Mouse (Mus musculus) adrenal gland, adult 8-10 months (tissue): Measurements from ENCODE around the gene Cntn5. TPM values are rescaled to one million over a fixed set of nuclear protein-coding genes. Genes with fewer than 3 reads are reported as not detected.

ENCODE experiments used
- DNase-seq: peaks from one replicate; pipeline ENCODE4 v3.0.0; 2022
- total RNA-seq, 4 experiments: library from RNA; stranded (reverse); gene quantifications; 2 replicates each; pipeline ENCODE4 v1.2.4; 2022

The Cntn5 gene
- total RNA-seq, 4 experiments from 2014 or later: not detected

DNA sequence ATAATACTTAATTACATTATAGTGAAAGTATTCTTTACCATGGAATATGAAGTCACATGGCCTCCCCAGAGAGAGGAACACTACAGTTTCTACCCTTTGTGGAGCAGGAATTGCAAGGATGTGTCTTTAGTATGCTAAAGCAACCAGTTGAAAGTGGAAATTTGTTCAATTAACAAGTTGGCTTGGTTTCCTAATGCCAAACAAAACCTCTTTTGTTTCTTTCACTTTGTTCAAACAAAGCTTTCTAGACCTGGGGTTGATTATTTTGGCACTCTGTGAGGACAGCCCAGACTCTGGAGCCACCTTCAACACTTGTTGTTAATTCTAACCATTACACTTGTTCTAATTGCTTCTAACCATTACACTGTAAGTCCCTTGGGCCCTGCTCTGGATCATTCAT lies 718.5 kb downstream of the Cntn5 start:
- DNase-seq: no peak

- no peak for DNase-seq
Observed at GRCm38 (mm10) chr9:10170526-10170925, 734.0 kb downstream of the Cntn5 start.

GRCm38 (mm10) chr9:10121350-10122057 lies 783.1 kb downstream of the Cntn5 start:
- DNase-seq: no peak

DNA sequence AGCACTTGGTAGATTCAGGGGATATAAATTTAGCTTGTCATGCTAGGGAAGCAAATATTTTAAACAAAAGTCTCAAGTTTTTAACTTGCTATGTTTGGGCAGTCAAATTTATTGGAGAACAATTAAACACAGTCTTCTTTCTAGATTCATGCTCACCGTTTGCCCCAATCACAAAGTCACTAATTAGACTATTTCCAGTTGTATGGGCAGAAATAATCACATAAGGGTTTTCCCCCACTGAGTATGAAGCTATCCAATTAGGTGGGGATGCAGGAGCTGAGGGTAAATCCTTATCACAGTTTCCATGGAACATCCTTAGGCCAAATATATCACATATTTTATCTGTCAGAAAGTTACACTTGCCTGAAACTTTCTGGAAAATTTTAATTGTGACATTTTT lies 788.0 kb downstream of the Cntn5 start:
- no peak for DNase-seq

DNA sequence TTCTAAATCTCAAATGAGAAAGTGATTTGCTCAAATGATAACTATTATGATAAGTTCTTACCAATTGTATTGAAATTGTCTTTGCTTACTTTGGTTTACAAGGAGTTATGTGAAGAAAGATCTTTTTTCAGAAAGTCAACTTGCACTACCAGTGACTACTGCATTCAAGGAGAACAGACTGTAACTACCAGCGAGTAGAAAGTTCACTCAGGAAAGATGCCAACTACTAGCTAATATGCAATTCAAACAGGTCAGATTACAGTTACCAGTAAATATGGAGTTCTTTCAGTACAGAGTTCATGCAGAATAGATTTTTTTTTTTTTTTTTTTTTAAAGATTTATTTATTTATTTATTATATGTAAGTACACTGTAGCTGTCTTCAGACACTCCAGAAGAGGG lies 795.4 kb downstream of the Cntn5 start:
- DNase-seq: no peak

- DNase-seq: no peak
Observed at GRCm38 (mm10) chr9:10107861-10108260, 796.7 kb downstream of the Cntn5 start.

DNA sequence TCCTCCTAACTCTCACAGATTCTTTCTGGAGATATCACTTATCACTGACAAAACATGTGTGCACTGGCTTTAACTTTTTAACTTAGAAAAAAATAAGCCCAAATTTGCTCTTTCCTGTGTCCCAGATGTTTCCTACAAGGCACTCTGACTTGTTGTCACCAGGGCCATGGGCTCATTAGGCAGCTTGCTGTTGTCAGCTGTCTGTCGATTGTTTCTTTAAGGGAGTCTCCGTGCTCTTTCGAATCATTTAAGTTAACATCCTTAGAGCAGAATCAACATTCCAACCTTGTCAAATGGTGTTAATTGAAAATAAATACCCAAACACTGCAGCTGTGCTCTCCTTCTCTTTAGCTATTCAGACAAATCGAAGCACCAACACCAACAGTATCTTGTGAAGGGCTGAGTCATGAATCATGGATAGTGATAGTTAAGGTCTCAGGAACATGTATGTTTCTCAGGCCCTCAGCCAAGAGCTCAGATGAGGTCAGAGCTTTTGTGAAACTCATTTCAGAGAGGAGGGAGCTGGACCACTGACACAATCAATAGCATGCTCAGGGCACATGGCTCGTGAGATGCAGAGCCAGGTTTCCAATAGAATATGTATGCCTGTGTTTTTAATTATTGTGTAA lies 802.6 kb downstream of the Cntn5 start:
- no peak for DNase-seq

DNA sequence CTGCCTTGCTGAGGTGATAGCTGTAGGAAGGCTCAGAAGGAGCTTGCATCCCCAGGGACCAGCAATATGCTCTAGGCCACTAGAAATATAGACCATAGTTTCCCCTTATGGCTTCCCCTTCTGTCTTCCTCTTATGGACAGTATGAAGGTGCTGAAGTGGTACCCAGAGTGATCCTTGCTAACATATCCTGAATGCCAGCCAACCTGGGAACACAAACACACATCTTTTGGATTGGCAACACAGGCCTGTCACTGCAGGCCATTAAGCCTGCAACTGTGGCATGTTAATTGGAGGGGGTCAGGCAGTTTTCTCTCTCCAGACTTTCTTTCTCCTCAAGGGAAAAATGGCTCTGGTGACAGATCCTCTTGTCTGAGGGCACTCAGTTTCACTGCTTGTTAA lies 828.3 kb downstream of the Cntn5 start:
- no peak for DNase-seq

- DNase-seq: no peak
Observed at GRCm38 (mm10) chr9:10073401-10073800, 831.2 kb downstream of the Cntn5 start.

- no peak for DNase-seq
Observed at GRCm38 (mm10) chr9:10072860-10073259, 831.7 kb downstream of the Cntn5 start.

DNA sequence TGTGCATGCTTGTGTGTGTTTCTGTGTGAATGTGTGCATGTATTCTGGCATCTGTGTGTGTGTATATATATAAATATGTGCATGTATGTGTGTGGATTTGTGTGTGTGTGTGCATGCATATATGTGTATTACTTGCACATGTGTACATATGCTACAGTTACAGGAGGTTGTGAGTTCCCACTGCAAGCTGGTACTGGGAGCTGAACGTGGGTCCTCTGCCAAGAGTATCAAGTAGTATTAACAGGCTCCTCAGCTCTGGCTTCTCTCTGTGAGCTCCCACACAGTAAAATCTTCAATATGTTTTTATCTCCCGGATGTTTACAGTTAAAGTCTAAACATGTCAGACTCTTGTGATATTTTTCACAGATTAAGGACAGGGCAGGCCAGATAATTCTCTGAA lies 833.3 kb downstream of the Cntn5 start:
- DNase-seq: no peak

GRCm38 (mm10) chr9:10044969-10045789 lies 859.4 kb downstream of the Cntn5 start:
- DNase-seq: no peak

GRCm38 (mm10) chr9:10043001-10043400 lies 861.6 kb downstream of the Cntn5 start:
- no peak for DNase-seq

GRCm38 (mm10) chr9:10015129-10015528 lies 889.4 kb downstream of the Cntn5 start:
- DNase-seq: no peak

- no peak for DNase-seq
Observed at GRCm38 (mm10) chr9:9984028-9984427, 920.5 kb downstream of the Cntn5 start.

- no peak for DNase-seq
Observed at GRCm38 (mm10) chr9:9983220-9983619, 921.4 kb downstream of the Cntn5 start.

- DNase-seq: no peak
Observed at GRCm38 (mm10) chr9:9965370-9965769, 939.2 kb downstream of the Cntn5 start.

DNA sequence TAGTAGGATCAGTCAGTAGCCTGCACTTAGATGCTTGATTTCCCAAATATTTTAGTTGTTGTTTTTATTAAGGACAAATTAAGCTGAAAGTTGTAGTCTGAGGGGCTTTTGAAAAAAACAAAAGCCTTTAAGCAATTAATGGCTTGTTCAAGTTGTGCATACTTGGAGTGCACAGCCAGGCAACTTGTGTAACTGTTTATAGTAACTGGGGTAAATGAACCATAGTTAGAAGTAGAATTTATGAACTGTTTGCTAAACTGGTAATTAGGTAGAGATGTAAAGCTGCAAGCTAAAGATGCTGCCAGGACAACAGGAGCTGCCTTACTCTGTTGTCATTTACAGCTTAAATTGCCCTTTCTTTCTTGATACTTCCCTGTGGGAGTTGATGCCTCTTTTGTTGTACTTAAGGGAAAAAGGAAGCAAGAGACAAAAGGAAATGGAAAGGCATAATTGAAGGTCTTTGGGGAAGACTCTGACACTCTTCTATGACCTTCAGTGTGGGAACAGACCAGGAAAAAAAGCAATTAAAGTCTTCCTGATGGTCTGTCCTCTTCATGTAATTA lies 943.9 kb downstream of the Cntn5 start:
- DNase-seq: no peak

DNA sequence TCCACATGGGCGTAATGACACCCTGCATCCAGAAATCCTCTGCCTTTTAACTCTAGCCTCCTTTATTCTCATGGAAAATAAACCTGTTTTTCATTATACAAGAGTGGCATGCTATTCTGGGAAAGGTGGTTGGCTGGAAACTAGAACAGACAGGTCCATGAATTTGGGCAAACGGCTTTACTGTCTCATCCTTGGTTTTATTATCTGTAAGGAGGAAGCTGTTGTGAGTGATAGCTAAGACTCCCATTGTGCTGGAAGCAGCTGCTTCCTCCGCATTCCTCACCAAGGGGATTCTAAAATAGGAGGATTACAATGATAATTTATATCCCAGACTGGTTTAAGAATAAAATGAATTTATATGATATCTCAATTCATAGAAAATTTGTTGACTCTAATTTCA lies 955.2 kb downstream of the Cntn5 start:
- DNase-seq: no peak

GRCm38 (mm10) chr9:9944872-9945271 lies 959.7 kb downstream of the Cntn5 start:
- DNase-seq: no peak

- DNase-seq: no peak
Observed at GRCm38 (mm10) chr9:9937444-9938436, 966.8 kb downstream of the Cntn5 start.

GRCm38 (mm10) chr9:9920580-9920979 lies 984.0 kb downstream of the Cntn5 start:
- no peak for DNase-seq
